Mouse (Mus musculus) cerebellum, adult 2 months (tissue): ENCODE data around the gene Rab29. TPM values are rescaled to one million over a fixed set of nuclear protein-coding genes. Genes with fewer than 3 reads are reported as not detected.
A peak's percentile ranks its signal among the peaks of the same experiment; 100 is the strongest.

Source experiments
- DNase-seq, 2 experiments: peaks; one replicate each; pipeline ENCODE4 v3.0.0; 2021
- H3K27ac ChIP-seq: fragments of 200-500 bp; 2 replicates; pipeline ENCODE4 v1.5.1; 2012; ENCODE audit warnings: low read length, control low read depth, inconsistent platforms; ENCODE audit not compliant: insufficient read depth
- H3K27me3 ChIP-seq: fragments of 200-500 bp; 2 replicates; pipeline ENCODE4 v1.6.1; 2012; ENCODE audit warnings: inconsistent platforms, mild to moderate bottlenecking, low read length, moderate library complexity; ENCODE audit not compliant: control insufficient read depth, insufficient read depth
- H3K4me1 ChIP-seq: fragments of 200-500 bp; 2 replicates; pipeline ENCODE4 v1.6.1; 2011; ENCODE audit warnings: low read length; ENCODE audit not compliant: control insufficient read depth, insufficient read depth
- H3K4me3 ChIP-seq: fragments of 200-500 bp; replicated peaks from 2 replicates; pipeline ENCODE3; 2011; ENCODE audit warnings: mild to moderate bottlenecking, low read depth, low read length, control low read depth; ENCODE audit not compliant: insufficient read depth
- CTCF ChIP-seq: fragments of 200-500 bp; IDR thresholded peaks from 2 replicates; pipeline ENCODE4 v1.5.1; 2011; ENCODE audit warnings: low read depth, mild to moderate bottlenecking, control low read depth, low read length, moderate library complexity, borderline replicate concordance; ENCODE audit not compliant: insufficient read depth
- POLR2A ChIP-seq: fragments of 200-500 bp; IDR thresholded peaks from 2 replicates; pipeline ENCODE4 v1.6.1; 2011; ENCODE audit warnings: low read length, control low read depth, borderline replicate concordance; ENCODE audit not compliant: insufficient read depth
- WGBS: fragments of 180-500 bp; shearing (Covaris S2); methylation state at CpG from one replicate; pipeline ENCODE4 v1.1.7; 2018; 5-methylcytosine and 5-hydroxymethylcytosine counted together
- polyA plus RNA-seq: library from polyadenylated mRNA; depleted of rRNA; stranded (reverse); fragments of >200 nt; gene quantifications from 2 replicates; pipeline ENCODE4 v1.2.3, GENCODE M21; 2012

Gene Rab29
- polyA plus RNA-seq, 1 experiment, result 11.9 TPM

DNA sequence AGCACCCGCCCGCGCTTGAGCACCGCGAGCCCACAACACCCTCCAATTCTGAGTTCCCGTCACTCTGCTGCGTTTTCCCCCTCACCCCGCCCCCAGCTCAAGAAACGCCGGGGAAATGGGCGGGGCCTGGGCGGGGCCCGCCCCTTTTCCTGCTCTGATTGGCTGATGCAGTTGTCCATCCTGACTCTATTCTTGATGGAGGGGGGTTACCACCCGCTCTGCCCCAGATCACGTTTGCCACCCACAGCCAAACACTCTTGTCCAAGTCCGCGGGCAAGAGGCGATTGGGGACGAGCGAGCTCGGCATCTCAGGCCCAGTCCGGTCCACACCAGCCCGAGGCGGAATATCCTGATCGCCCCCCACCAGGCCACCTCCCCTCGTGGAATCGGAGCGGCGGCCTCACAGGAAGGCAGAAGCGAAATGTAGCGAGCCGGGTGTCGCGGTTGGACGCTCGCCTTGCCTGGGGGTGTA is 39.2 kb upstream of the Rab29 start:
- peak; percentile 95 for DNase-seq
- no peaks in the 10 kb centered on the region for H3K27me3 ChIP-seq
- H3K27ac ChIP-seq, result peak overlapping the region; percentile 94
- TF ChIP-seq CTCF, result no peak
- peak; percentile 94 for TF ChIP-seq POLR2A
- WGBS, result under 1% methylated on average over 36 of the region's 36 CpGs
- peaks cover 34% of the 10 kb centered on the region for H3K4me1 ChIP-seq
- H3K4me3 ChIP-seq, result peak overlapping the region; percentile 79

DNA sequence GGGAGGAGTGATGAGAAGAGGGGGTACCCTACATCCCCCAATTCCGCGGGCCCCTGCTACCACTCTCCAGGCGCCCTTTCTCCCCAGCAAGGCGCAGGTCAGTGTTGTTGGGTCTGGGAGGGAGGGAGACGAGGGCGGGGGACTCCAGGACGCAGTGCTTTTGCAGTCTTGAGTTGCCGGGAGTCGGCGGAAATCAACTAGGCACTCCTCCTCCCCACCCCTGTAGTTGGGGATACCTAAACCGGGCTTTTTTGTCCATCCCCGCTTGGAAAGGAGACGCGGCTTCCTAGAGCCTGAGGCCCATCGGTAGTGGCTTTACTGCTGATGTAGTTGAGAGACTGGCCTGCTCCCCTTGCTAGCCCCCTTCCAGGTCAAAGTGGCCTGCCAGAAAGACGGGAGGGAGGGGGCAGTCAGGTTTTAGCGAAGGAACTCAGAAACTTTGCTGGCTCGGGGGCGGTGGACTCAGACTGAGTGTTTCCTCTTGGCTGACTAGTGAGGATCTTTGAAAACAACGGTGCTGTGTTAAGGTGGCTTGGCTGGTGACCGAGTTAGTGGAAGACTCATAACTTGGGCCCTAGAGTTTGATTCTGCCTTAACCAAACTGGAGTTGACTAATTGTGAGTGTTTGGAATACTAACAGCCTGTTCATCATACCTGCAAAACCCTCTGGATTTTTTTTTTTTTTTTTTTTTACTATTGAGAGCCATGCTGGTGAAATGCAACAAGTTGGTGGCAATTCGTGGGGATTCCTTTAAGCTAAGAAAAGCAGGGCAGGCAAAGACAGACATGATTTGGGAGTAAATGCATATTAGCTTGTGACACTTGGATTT is 38.5 kb upstream of the Rab29 start:
- H3K4me3 ChIP-seq, result peak overlapping the region; percentile 79
- WGBS, result 1% methylated on average over 22 of the region's 22 CpGs
- no peaks in the 10 kb centered on the region for H3K27me3 ChIP-seq
- peak in 1 of 2 experiments; percentile 46 for DNase-seq
- TF ChIP-seq CTCF (no peak), POLR2A (no peak)
- H3K27ac ChIP-seq, result peak overlapping the region; percentile 94
- H3K4me1 ChIP-seq, result peaks cover 37% of the 10 kb centered on the region

DNA sequence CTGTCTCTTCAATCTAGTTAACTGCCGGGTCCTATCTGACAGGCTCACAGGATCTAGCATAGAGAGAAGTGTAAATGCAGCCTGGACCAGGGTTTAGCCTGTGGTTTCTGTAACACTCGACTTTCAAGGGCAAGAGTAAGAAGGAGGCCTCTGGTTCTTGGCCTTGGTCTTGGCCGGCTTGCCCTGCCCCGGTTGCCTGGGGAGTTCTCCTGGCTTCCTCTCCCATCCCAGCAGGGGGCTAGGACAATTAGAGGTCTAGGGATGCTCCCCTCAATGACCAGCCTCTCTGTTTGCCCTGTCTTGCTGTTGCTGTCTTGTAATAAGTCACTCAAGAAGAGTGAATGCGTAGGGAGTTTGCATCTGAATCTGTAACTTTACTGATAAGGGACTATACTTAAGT is 37.7 kb upstream of the Rab29 start:
- 28% methylated on average over 5 of the region's 5 CpGs for WGBS
- Histone ChIP-seq H3K27ac (no peak overlapping the region), H3K4me3 (peak overlapping the region; percentile 79), H3K27me3 (no peaks in the 10 kb centered on the region), H3K4me1 (peaks cover 37% of the 10 kb centered on the region)
- TF ChIP-seq CTCF (no peak), POLR2A (no peak)
- peak; percentile 38 to 47 for DNase-seq

DNA sequence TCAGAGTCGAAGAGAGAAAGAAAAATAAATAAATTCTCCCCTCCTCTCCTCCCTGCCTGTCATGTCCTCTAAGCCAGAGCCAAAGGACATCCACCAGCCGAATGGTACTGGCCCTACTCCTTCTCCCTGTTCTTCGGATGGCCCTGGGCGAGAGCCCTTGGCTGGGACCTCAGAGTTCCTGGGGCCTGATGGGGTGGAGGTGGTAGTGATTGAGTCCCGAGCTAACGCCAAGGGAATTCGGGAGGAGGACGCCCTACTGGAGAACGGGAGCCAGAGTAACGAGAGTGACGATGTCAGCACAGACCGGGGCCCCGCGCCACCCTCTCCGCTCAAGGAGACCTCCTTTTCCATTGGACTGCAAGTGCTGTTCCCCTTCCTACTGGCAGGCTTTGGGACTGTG is 36.5 kb upstream of the Rab29 start:
- 74% methylated on average over 15 of the region's 15 CpGs for WGBS
- H3K4me3 ChIP-seq, result no peak overlapping the region

DNA sequence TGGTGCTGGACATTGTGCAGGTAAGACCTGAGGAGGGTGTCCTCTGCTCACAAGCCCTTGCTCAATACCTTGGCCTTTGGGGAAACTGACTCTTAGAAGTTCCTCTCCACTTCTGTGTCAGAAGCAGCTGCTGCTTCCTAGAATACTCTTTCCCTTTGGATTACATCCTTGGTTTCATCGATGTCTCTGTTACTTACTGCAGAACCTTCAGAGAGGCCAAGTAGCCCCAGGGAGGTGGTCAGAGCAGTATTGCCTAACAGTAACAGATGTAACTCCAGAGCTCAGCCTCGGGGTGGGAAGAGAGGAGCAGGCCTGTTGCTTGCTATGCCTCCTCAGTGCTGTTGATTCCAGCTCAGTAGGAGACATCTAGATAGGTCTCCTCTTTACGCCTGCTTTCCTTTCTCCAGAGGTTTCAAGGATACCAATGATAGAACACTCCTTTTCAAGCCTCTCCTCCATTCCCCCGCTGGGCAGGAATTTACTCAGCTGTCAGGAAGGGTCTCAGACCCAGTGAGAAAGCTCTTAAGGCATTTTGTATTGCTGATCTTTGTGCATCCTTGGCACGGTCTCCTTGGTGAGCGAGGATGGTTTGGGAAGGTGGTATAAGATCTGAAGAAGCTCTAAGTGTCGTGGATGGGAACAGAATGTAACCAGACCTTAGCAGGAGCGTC is 35.9 kb upstream of the Rab29 start:
- WGBS, result 64% methylated on average over 8 of the region's 8 CpGs
- peak in 1 of 2 experiments; percentile 1 for DNase-seq
- no peaks in the 10 kb centered on the region for H3K27me3 ChIP-seq
- peak overlapping the region; percentile 9 for H3K4me3 ChIP-seq
- TF ChIP-seq CTCF (no peak), POLR2A (no peak)
- H3K27ac ChIP-seq, result no peak overlapping the region
- H3K4me1 ChIP-seq, result peaks cover 37% of the 10 kb centered on the region

More for the DNA sequence above, 36.5 kb upstream of the Rab29 start:
- Histone ChIP-seq H3K27ac (no peak overlapping the region), H3K27me3 (no peaks in the 10 kb centered on the region), H3K4me1 (peaks cover 37% of the 10 kb centered on the region)
- no peak for TF ChIP-seq POLR2A
- TF ChIP-seq CTCF, result no peak
- peak; percentile 27 to 32 for DNase-seq

DNA sequence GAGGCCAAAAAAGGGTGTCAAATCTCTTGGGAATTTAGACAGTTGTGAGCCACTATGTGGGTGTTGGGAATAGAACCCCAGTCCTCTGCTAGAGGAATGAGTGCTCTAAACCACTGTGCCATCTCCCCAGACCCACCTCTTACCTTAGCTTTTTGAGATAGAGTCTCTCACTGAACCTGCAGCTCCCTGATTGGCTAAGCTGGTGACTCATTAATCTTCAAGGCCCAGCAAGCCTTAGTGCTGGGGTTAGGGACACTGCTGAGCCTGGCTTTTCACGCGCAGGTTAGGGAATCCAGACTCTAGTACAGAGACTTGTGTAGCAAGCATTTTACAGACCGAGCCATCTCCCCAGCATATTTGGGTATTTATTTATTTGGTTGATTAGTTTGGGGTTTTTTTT is 30.0 kb upstream of the Rab29 start:
- 92% methylated on average over 3 of the region's 3 CpGs for WGBS

DNA sequence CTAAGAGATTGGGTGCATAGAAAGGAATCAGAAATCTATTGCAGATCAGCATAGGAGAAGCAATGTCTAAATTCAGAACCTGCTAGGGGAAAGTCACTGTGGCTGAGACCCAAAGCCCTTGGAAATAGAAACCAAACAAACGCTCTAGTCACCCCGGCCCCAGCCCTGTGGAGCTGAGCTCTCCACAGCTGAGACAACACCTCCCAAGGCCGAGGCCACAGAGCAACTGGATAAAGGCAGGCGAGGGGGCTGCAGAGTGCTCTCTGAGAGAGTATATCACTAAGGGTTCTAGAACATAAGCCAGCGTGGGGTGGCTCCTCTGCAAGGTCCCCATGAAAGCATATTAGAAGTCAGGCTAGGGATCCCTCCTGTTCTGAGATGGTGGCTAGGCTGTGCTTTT is 28.5 kb upstream of the Rab29 start:
- Histone ChIP-seq H3K27ac (no peak overlapping the region), H3K4me1 (peaks cover 18% of the 10 kb centered on the region), H3K4me3 (no peak overlapping the region), H3K27me3 (no peaks in the 10 kb centered on the region)
- WGBS, result 80% methylated on average over 5 of the region's 5 CpGs
- TF ChIP-seq CTCF (no peak), POLR2A (no peak)
- no peak for DNase-seq

More for the DNA sequence above, 30.0 kb upstream of the Rab29 start:
- H3K4me1 ChIP-seq, result peaks cover 18% of the 10 kb centered on the region
- no peak for DNase-seq
- H3K27me3 ChIP-seq, result no peaks in the 10 kb centered on the region
- no peak for TF ChIP-seq POLR2A
- no peak for TF ChIP-seq CTCF
- H3K4me3 ChIP-seq, result no peak overlapping the region
- no peak overlapping the region for H3K27ac ChIP-seq

DNA sequence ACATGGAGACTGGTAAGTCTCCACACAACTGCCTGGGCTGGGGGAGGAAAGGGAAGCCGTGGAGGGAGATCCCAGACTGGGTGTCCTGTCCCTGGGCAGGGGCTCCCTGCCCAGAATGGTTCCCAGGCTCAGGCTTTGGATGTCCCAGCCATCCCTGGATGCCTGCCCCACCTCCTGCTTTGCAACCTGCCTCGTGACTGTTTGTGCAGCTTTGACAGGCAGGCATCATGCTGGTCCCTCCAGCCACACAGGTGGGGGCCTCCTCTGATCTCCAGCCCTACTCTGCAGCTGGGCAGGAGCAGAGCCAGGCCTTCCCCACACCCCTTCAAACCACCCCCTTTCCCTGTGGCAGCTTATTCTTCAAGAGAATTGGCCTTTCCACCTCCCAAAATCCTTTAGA is 27.7 kb upstream of the Rab29 start:
- DNase-seq, result peak; percentile 42 to 63
- Histone ChIP-seq H3K4me1 (peaks cover 25% of the 10 kb centered on the region), H3K4me3 (no peak overlapping the region), H3K27ac (no peak overlapping the region), H3K27me3 (no peaks in the 10 kb centered on the region)
- 8% methylated on average over 2 of the region's 2 CpGs for WGBS
- TF ChIP-seq CTCF (no peak), POLR2A (no peak)
